Mouse (Mus musculus) megakaryocyte progenitor cell, adult 5-6 weeks (primary cell): ENCODE data around the gene Msi1. TPM values are rescaled to one million over a fixed set of nuclear protein-coding genes. Genes with fewer than 3 reads are reported as not detected.
A peak's percentile ranks its signal among the peaks of the same experiment; 100 is the strongest.
"Not testable (repeated sequence)": the region's sequence is repeated elsewhere in the genome, so short reads cannot be mapped to it uniquely, and the experiment has no call there.

ENCODE experiments used
- ATAC-seq: replicated peaks from 2 replicates; pipeline ENCODE4 v1.8.0; 2016; ENCODE audit warnings: mild to moderate bottlenecking, moderate TSS enrichment, inconsistent platforms; ENCODE audit not compliant: poor library complexity
- total RNA-seq, 2 experiments: library from RNA; stranded (forward) in 1 of 2; stranded (reverse) in 1 of 2; fragments of 157-497, 149-512 nt in 1 of 2; fragments of 200-1000 nt in 1 of 2; gene quantifications; 2 replicates each; pipeline versions ENCODE4 v1.2.3 to v1.2.4; 2015 to 2017

Msi1 gene
- total RNA-seq, 2 experiments from 2014 or later = not detected

GRCm38 (mm10) chr5:115433191-115433590 lies 3.8 kb downstream of the Msi1 start:
- no peak for ATAC-seq

GRCm38 (mm10) chr5:115434280-115434852 lies 5.0 kb downstream of the Msi1 start:
- no peak for ATAC-seq

GRCm38 (mm10) chr5:115434853-115435754 lies 5.7 kb downstream of the Msi1 start:
- no peak for ATAC-seq

- no peak for ATAC-seq
Observed at GRCm38 (mm10) chr5:115435755-115436379, 6.5 kb downstream of the Msi1 start.

- no peak for ATAC-seq
Observed at GRCm38 (mm10) chr5:115436421-115437124, 7.2 kb downstream of the Msi1 start.

GRCm38 (mm10) chr5:115437242-115437944 lies 8.0 kb downstream of the Msi1 start:
- no peak for ATAC-seq

- no peak for ATAC-seq
Observed at GRCm38 (mm10) chr5:115437945-115438315, 8.5 kb downstream of the Msi1 start.

GRCm38 (mm10) chr5:115438667-115439066 lies 9.3 kb downstream of the Msi1 start:
- ATAC-seq = no peak

- peak; percentile 92 for ATAC-seq
Observed at GRCm38 (mm10) chr5:115441205-115441849, 11.9 kb downstream of the Msi1 start.

GRCm38 (mm10) chr5:115442663-115443062 lies 13.3 kb downstream of the Msi1 start:
- not testable (repeated sequence) for ATAC-seq

GRCm38 (mm10) chr5:115444130-115444529 lies 14.7 kb downstream of the Msi1 start:
- no peak for ATAC-seq

- ATAC-seq = no peak
Observed at GRCm38 (mm10) chr5:115447108-115447507, 17.7 kb downstream of the Msi1 start.

- ATAC-seq = no peak
Observed at GRCm38 (mm10) chr5:115449247-115449646, 19.8 kb downstream of the Msi1 start.

GRCm38 (mm10) chr5:115450410-115451317 lies 21.3 kb downstream of the Msi1 start:
- ATAC-seq = no peak

GRCm38 (mm10) chr5:115454422-115455090 lies 25.2 kb downstream of the Msi1 start:
- no peak for ATAC-seq

GRCm38 (mm10) chr5:115455838-115456237 lies 26.4 kb downstream of the Msi1 start:
- no peak for ATAC-seq

- ATAC-seq = no peak
Observed at GRCm38 (mm10) chr5:115458918-115459317, 29.5 kb downstream of the Msi1 start.

GRCm38 (mm10) chr5:115464408-115465115 lies 35.2 kb downstream of the Msi1 start:
- no peak for ATAC-seq
